Mouse (Mus musculus) thymus, adult 2 months (tissue): ENCODE results near the gene Gpr156. TPM values are rescaled to one million over a fixed set of nuclear protein-coding genes. Genes with fewer than 3 reads are reported as not detected.

Experiments
- DNase-seq: peaks from one replicate; pipeline ENCODE4 v3.0.0; 2021
- H3K27ac ChIP-seq: fragments of 200-500 bp; 2 replicates; pipeline ENCODE4 v1.5.1; 2012; ENCODE audit warnings: low read length, control low read depth; ENCODE audit not compliant: control insufficient read depth, insufficient read depth
- H3K27me3 ChIP-seq: fragments of 200-500 bp; 2 replicates; pipeline ENCODE4 v1.6.1; 2012; ENCODE audit warnings: mild to moderate bottlenecking, low read length, moderate library complexity, mixed read lengths; ENCODE audit not compliant: control insufficient read depth, insufficient read depth
- H3K36me3 ChIP-seq: fragments of 200-500 bp; 2 replicates; pipeline ENCODE4 v1.6.1; 2012; ENCODE audit warnings: mild to moderate bottlenecking, low read length, moderate library complexity; ENCODE audit not compliant: control insufficient read depth, insufficient read depth
- H3K4me1 ChIP-seq: fragments of 200-500 bp; replicated peaks from 2 replicates; pipeline ENCODE4 v1.6.1; 2012; ENCODE audit warnings: low read length; ENCODE audit not compliant: control insufficient read depth, insufficient read depth
- H3K4me3 ChIP-seq: fragments of 200-500 bp; 2 replicates; pipeline ENCODE4 v1.5.1; 2012; ENCODE audit warnings: mild to moderate bottlenecking, low read length, control low read depth, moderate library complexity; ENCODE audit not compliant: control insufficient read depth, insufficient read depth
- CTCF ChIP-seq: fragments of 200-500 bp; IDR thresholded peaks from 2 replicates; pipeline ENCODE4 v1.5.1; 2012; ENCODE audit warnings: mild to moderate bottlenecking, control low read depth, low read length, moderate library complexity, borderline replicate concordance; ENCODE audit not compliant: control insufficient read depth, poor library complexity, insufficient read depth; ENCODE audit errors: extremely low read depth
- POLR2A ChIP-seq: fragments of 200-500 bp; IDR thresholded peaks from 2 replicates; pipeline ENCODE4 v1.6.1; 2012; ENCODE audit warnings: mild to moderate bottlenecking, low read length, control low read depth, moderate library complexity; ENCODE audit not compliant: control insufficient read depth, poor library complexity, insufficient read depth; ENCODE audit errors: extremely low read depth
- WGBS: fragments of 180-500 bp; shearing (Covaris S2); methylation state at CpG from one replicate; pipeline ENCODE4 v1.1.7; 2018; 5-methylcytosine and 5-hydroxymethylcytosine counted together
- polyA plus RNA-seq: library from polyadenylated mRNA; depleted of rRNA; stranded (reverse); fragments of >200 nt; gene quantifications from 2 replicates; pipeline ENCODE4 v1.2.3, GENCODE M21; 2012

Gpr156 gene
- polyA plus RNA-seq, 1 experiment = 0.09 TPM

DNA sequence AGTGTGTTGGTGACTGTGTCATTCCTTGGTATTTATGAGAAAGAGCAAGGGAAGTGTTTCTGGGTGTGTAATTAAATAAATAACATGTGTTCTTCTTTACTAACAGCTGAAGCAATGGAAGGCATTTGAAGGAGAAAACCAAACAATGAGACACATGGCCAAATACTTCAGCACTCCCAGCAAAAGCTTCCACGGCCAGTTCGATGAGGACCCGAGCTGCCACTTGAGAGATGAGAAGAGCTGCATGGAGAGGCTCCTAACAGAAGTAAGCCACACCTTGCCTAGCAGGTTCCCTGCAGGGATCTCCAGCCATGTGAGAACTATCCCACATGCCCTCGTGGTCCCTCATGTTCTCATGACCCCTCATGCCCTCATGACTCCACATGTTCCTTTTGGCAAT lies 81.5 kb downstream of the Gpr156 start:
- WGBS = 85% methylated on average over 4 of the region's 4 CpGs
- Histone ChIP-seq H3K27ac (no peak overlapping the region), H3K36me3 (no peaks in the 10 kb centered on the region), H3K4me1 (peaks cover 11% of the 10 kb centered on the region), H3K4me3 (no peak overlapping the region), H3K27me3 (no peaks in the 10 kb centered on the region)
- DNase-seq = no peak
- TF ChIP-seq CTCF = no peak
- no peak for TF ChIP-seq POLR2A

DNA sequence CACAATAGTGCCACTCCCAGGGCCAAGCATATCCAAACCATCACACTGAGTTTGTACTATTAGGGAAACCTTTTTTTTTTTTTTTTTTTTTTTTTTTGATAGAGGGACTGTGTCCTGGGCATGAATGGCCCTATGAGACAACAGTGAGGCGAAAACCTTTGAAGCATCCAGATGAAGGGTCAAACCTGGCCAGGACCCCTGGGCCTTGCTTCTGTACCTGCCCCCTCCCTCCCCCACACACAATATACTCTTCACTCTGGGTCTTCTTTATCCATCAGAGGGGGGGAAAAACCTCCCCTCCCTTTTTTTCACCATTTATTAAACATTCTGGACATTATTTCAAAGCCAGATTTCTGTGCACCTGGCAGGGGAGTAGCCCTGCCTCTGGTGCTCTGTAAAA lies 83.5 kb downstream of the Gpr156 start:
- peaks cover 11% of the 10 kb centered on the region for H3K4me1 ChIP-seq
- 100% methylated on average over 1 of the region's 1 CpGs for WGBS
- TF ChIP-seq POLR2A = no peak
- no peak for TF ChIP-seq CTCF
- no peak overlapping the region for H3K27ac ChIP-seq
- no peak overlapping the region for H3K4me3 ChIP-seq
- no peaks in the 10 kb centered on the region for H3K36me3 ChIP-seq
- no peaks in the 10 kb centered on the region for H3K27me3 ChIP-seq
- DNase-seq = no peak

GRCm38 (mm10) chr16:38000178-38000577 lies 83.9 kb downstream of the Gpr156 start:
- TF ChIP-seq POLR2A = no peak
- TF ChIP-seq CTCF = no peak
- WGBS = 96% methylated on average over 7 of the region's 7 CpGs
- DNase-seq = no peak
- H3K4me3 ChIP-seq = no peak overlapping the region
- no peak overlapping the region for H3K27ac ChIP-seq
- peaks cover 11% of the 10 kb centered on the region for H3K4me1 ChIP-seq
- no peaks in the 10 kb centered on the region for H3K27me3 ChIP-seq
- H3K36me3 ChIP-seq = no peaks in the 10 kb centered on the region

GRCm38 (mm10) chr16:38001766-38002165 lies 85.5 kb downstream of the Gpr156 start:
- Histone ChIP-seq H3K36me3 (no peaks in the 10 kb centered on the region), H3K27me3 (no peaks in the 10 kb centered on the region), H3K4me1 (peaks cover 11% of the 10 kb centered on the region), H3K27ac (no peak overlapping the region), H3K4me3 (no peak overlapping the region)
- no peak for DNase-seq
- TF ChIP-seq POLR2A (no peak), CTCF (no peak)
- 73% methylated on average over 2 of the region's 2 CpGs for WGBS

DNA sequence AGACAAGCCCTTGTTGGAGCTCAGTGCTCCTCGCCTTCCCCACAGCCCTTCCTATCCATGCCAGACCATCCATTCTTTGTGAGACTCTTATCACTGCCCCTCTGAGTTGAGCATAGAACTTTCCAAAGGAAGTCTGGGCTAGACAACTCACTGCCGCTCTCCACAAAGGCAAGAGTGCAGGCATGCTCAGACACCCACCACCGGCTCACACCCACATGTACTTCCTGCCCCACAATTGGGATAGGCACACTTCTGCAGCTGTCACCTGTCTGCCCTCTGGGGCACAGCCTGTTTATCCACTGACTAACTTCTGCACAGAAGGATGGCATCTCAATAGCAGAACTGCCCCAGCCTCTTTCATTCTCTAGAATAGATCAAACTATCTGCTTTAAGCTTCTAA lies 86.2 kb downstream of the Gpr156 start:
- H3K36me3 ChIP-seq = no peaks in the 10 kb centered on the region
- H3K4me1 ChIP-seq = peaks cover 11% of the 10 kb centered on the region
- 0 out of 2 replicates have a peak, but pooled peaks have one; percentile 36 for TF ChIP-seq CTCF
- TF ChIP-seq POLR2A = no peak
- DNase-seq = peak; percentile 72
- H3K27ac ChIP-seq = peak overlapping the region; percentile 45; the same call in 1 of the 2 replicates
- WGBS = 39% methylated on average over 3 of the region's 3 CpGs
- no peak overlapping the region for H3K4me3 ChIP-seq
- no peaks in the 10 kb centered on the region for H3K27me3 ChIP-seq

GRCm38 (mm10) chr16:38004486-38005020 lies 88.3 kb downstream of the Gpr156 start:
- 95% methylated on average over 17 of the region's 17 CpGs for WGBS

GRCm38 (mm10) chr16:38005471-38005870 lies 89.2 kb downstream of the Gpr156 start:
- no peak for TF ChIP-seq POLR2A
- TF ChIP-seq CTCF = no peak
- Histone ChIP-seq H3K4me1 (peaks cover 9% of the 10 kb centered on the region), H3K4me3 (no peak overlapping the region), H3K27ac (no peak overlapping the region), H3K36me3 (no peaks in the 10 kb centered on the region), H3K27me3 (no peaks in the 10 kb centered on the region)
- 92% methylated on average over 10 of the region's 10 CpGs for WGBS
- no peak for DNase-seq

More at GRCm38 (mm10) chr16:38004486-38005020, 88.3 kb downstream of the Gpr156 start:
- Histone ChIP-seq H3K4me1 (peaks cover 9% of the 10 kb centered on the region), H3K27ac (no peak overlapping the region), H3K27me3 (no peaks in the 10 kb centered on the region), H3K36me3 (no peaks in the 10 kb centered on the region), H3K4me3 (no peak overlapping the region)
- no peak for DNase-seq
- TF ChIP-seq POLR2A = no peak
- no peak for TF ChIP-seq CTCF
